Mouse (Mus musculus) gastrocnemius, postnatal 25 days (tissue): Measurements from ENCODE around the gene Spon2. TPM values are rescaled to one million over a fixed set of nuclear protein-coding genes. Genes with fewer than 3 reads are reported as not detected.

Source experiments
- DNase-seq: peaks from one replicate; pipeline ENCODE4 v3.0.0; 2022
- total RNA-seq, 2 experiments: library from RNA; stranded (reverse); gene quantifications; 1 replicate in 1 of 2; 2 replicates in 1 of 2; pipeline ENCODE4 v1.2.3; 2021

The Spon2 gene
- total RNA-seq, 2 experiments from 2014 or later = 2.4 to 9.1 TPM

- no peak for DNase-seq
Observed at GRCm38 (mm10) chr5:33217663-33218062, 592 bp downstream of the Spon2 start.

GRCm38 (mm10) chr5:33214723-33215122 lies 3.5 kb downstream of the Spon2 start:
- no peak for DNase-seq

- no peak for DNase-seq
Observed at GRCm38 (mm10) chr5:33211254-33211653, 7.0 kb downstream of the Spon2 start.

- DNase-seq = no peak
Observed at GRCm38 (mm10) chr5:33210515-33210914, 7.7 kb downstream of the Spon2 start.

- DNase-seq = no peak
Observed at GRCm38 (mm10) chr5:33208533-33209245, 9.6 kb downstream of the Spon2 start.

GRCm38 (mm10) chr5:33207136-33207535 lies 11.1 kb downstream of the Spon2 start:
- DNase-seq = no peak

GRCm38 (mm10) chr5:33206328-33206727 lies 11.9 kb downstream of the Spon2 start:
- no peak for DNase-seq

- DNase-seq = no peak
Observed at GRCm38 (mm10) chr5:33204284-33204683, 14.0 kb downstream of the Spon2 start.

GRCm38 (mm10) chr5:33203691-33204242 lies 14.5 kb downstream of the Spon2 start:
- peak; percentile 46 for DNase-seq

GRCm38 (mm10) chr5:33203171-33203565 lies 15.1 kb downstream of the Spon2 start:
- DNase-seq = no peak

- no peak for DNase-seq
Observed at GRCm38 (mm10) chr5:33202516-33203170, 15.6 kb downstream of the Spon2 start.

GRCm38 (mm10) chr5:33201697-33202096 lies 16.6 kb downstream of the Spon2 start:
- DNase-seq = no peak

- no peak for DNase-seq
Observed at GRCm38 (mm10) chr5:33200071-33200470, 18.2 kb downstream of the Spon2 start.

GRCm38 (mm10) chr5:33195246-33195852 lies 22.9 kb downstream of the Spon2 start:
- DNase-seq = no peak

- DNase-seq = no peak
Observed at GRCm38 (mm10) chr5:33193567-33193966, 24.7 kb downstream of the Spon2 start.

Other genes with a start within 250 kb of the Spon2 start
- gene Ywhah, start 199.6 kb downstream of the Spon2 start, total RNA-seq = 10 to 100 TPM; 54.0 to 54.3 TPM
- gene Slc5a1, start 114.2 kb downstream of the Spon2 start, total RNA-seq = not detected
- 100 to 1,000 TPM; 188 to 210 TPM for gene Ctbp1, start 56.5 kb upstream of the Spon2 start, total RNA-seq
- gene Maea, start 117.1 kb upstream of the Spon2 start, total RNA-seq = 10 to 100 TPM; 54.1 to 59.0 TPM
- gene Uvssa, start 160.1 kb upstream of the Spon2 start, total RNA-seq = 1 to 10 TPM; 2.1 to 2.8 TPM
- not detected for gene Nkx1-1, start 215.5 kb upstream of the Spon2 start, total RNA-seq